21 mouse cellular contexts compared by ENCODE assay signal in genomic region chr19:55443618-55444017, GRCm38 (mm10).
DNase-seq lines count a peak whose midpoint lies in the region; ATAC-seq and TF ChIP-seq lines count a peak whose summit lies in the region.
"Had no signal": no experiment of that assay in that cellular context is flagged by ENCODE, and none has a peak within 500 bp of the region (broad histone marks: within the 10 kb centered on the region; RNA-seq: fewer than 3 reads in every experiment).

No protein-coding gene starts in this region.

- H3K9me3 ChIP-seq in intestine, embryonic 16.5 days (ENCODE audit: control insufficient read depth, low read length): no peaks in the 10 kb centered on the region
- no peaks in the 10 kb centered on the region for H3K9me3 ChIP-seq in intestine, embryonic 15.5 days
- no peaks in the 10 kb centered on the region for H3K9me3 ChIP-seq in intestine, postnatal 0 days (ENCODE audit: control insufficient read depth)
- H3K9me3 ChIP-seq: embryonic facial prominence, embryonic 13.5 days; embryonic facial prominence, embryonic 15.5 days; forebrain, embryonic 10.5 days; forebrain, embryonic 12.5 days had no signal

- no peaks in the 10 kb centered on the region for H3K36me3 ChIP-seq in intestine, embryonic 16.5 days (ENCODE audit: control insufficient read depth, insufficient read depth, low read length)
- H3K36me3 ChIP-seq in intestine, embryonic 15.5 days: no peaks in the 10 kb centered on the region
- H3K36me3 ChIP-seq in intestine, postnatal 0 days (ENCODE audit: control insufficient read depth, insufficient read depth): no peaks in the 10 kb centered on the region
- H3K36me3 ChIP-seq: embryonic facial prominence, embryonic 13.5 days; embryonic facial prominence, embryonic 15.5 days; forebrain, embryonic 12.5 days had no signal

- peak; percentile 51 for DNase-seq in large intestine, adult 2 months (ENCODE audit: low read depth, low spot score)
- no peak for DNase-seq in kidney, postnatal 14 days
- DNase-seq: adrenal gland, adult 2 months; adrenal gland, postnatal 10 days; adrenal gland, postnatal 25 days; cerebellum, adult 11 months; cerebellum, adult 18-20 months; cerebellum, adult 9-10 months; cerebellum, postnatal 14 days; cerebellum, postnatal 36 days; embryo, embryonic 11 days had no signal

- no peak overlapping the region for H3K27ac ChIP-seq in intestine, embryonic 16.5 days (ENCODE audit: low read length)
- H3K27ac ChIP-seq in intestine, embryonic 15.5 days: no peak overlapping the region
- no peak overlapping the region for H3K27ac ChIP-seq in intestine, postnatal 0 days (ENCODE audit: low read depth, low read length)
- H3K27ac ChIP-seq: embryonic facial prominence, embryonic 13.5 days; embryonic facial prominence, embryonic 15.5 days; forebrain, embryonic 10.5 days; forebrain, embryonic 12.5 days had no signal

- H3K27me3 ChIP-seq in intestine, embryonic 16.5 days (replicated peaks; ENCODE audit: control insufficient read depth, insufficient read depth, low read length): no peaks in the 10 kb centered on the region
- H3K27me3 ChIP-seq in intestine, embryonic 15.5 days (replicated peaks): no peaks in the 10 kb centered on the region
- no peaks in the 10 kb centered on the region for H3K27me3 ChIP-seq in intestine, postnatal 0 days (replicated peaks; ENCODE audit: control insufficient read depth, insufficient read depth, low read length)
- H3K27me3 ChIP-seq: embryonic facial prominence, embryonic 13.5 days; embryonic facial prominence, embryonic 15.5 days had no signal

- no peak for TF ChIP-seq CTCF in intestine, postnatal 0 days (IDR thresholded peaks at IDR 0.05; ENCODE audit: low read depth)

- H3K4me2 ChIP-seq in intestine, embryonic 16.5 days (ENCODE audit: low read depth, low read length): no peak overlapping the region
- no peak overlapping the region for H3K4me2 ChIP-seq in intestine, embryonic 15.5 days (replicated peaks)
- H3K4me2 ChIP-seq in intestine, postnatal 0 days (replicated peaks; ENCODE audit: low read depth): no peak overlapping the region
- H3K4me2 ChIP-seq: embryonic facial prominence, embryonic 13.5 days; embryonic facial prominence, embryonic 15.5 days; forebrain, embryonic 12.5 days had no signal

- 67% methylated on average over 8 of the region's 8 CpGs for WGBS in intestine, embryonic 16.5 days
- 69% methylated on average over 8 of the region's 8 CpGs for WGBS in intestine, embryonic 15.5 days
- WGBS in intestine, postnatal 0 days: 49% methylated on average over 8 of the region's 8 CpGs
- 37% methylated on average over 8 of the region's 8 CpGs for WGBS in large intestine, adult 2 months

- no peak overlapping the region for H3K4me3 ChIP-seq in intestine, embryonic 16.5 days (ENCODE audit: low read length)
- H3K4me3 ChIP-seq in intestine, embryonic 15.5 days (replicated peaks): no peak overlapping the region
- no peak overlapping the region for H3K4me3 ChIP-seq in intestine, postnatal 0 days (ENCODE audit: low read depth, low read length)
- H3K4me3 ChIP-seq: embryonic facial prominence, embryonic 13.5 days; embryonic facial prominence, embryonic 15.5 days; erythroblast, embryonic 14.5 days; forebrain, embryonic 10.5 days; forebrain, embryonic 12.5 days had no signal

- H3K9ac ChIP-seq in intestine, embryonic 16.5 days (ENCODE audit: low read depth, low read length): no peak overlapping the region
- H3K9ac ChIP-seq in intestine, embryonic 15.5 days: no peak overlapping the region
- no peak overlapping the region for H3K9ac ChIP-seq in intestine, postnatal 0 days (ENCODE audit: low read depth, low read length)
- H3K9ac ChIP-seq: embryonic facial prominence, embryonic 13.5 days; embryonic facial prominence, embryonic 15.5 days; forebrain, embryonic 12.5 days had no signal

- ATAC-seq in intestine, embryonic 16.5 days: peak; percentile 56; the same call in 1 of the 2 replicates
- no peak for ATAC-seq in intestine, embryonic 15.5 days
- 0 out of 2 replicates have a peak, but pooled peaks have one; percentile 54 for ATAC-seq in intestine, postnatal 0 days
- ATAC-seq: forebrain, embryonic 14.5 days; forebrain, embryonic 16.5 days had no signal

- H3K4me1 ChIP-seq in intestine, embryonic 16.5 days (ENCODE audit: control insufficient read depth, insufficient read depth, low read length): no peaks in the 10 kb centered on the region
- H3K4me1 ChIP-seq in intestine, embryonic 15.5 days (replicated peaks): no peaks in the 10 kb centered on the region
- no peaks in the 10 kb centered on the region for H3K4me1 ChIP-seq in intestine, postnatal 0 days (replicated peaks; ENCODE audit: control insufficient read depth, insufficient read depth, low read length)
- H3K4me1 ChIP-seq: embryonic facial prominence, embryonic 13.5 days; embryonic facial prominence, embryonic 15.5 days had no signal
